Mouse (Mus musculus) intestine, embryonic 15.5 days (tissue): ENCODE results near the gene Mt3. TPM values are rescaled to one million over a fixed set of nuclear protein-coding genes. Genes with fewer than 3 reads are reported as not detected.

ENCODE experiments used
- ATAC-seq: fragments of 200-750 bp; cut with Nextera tagmentation; 2 replicates; pipeline ENCODE4 v1.8.0; 2017; ENCODE audit warnings: moderate TSS enrichment, moderate library complexity
- H3K27ac ChIP-seq: fragments of 300-500 bp; sonication (generic); 2 replicates; pipeline ENCODE4 v1.5.1; 2015; ENCODE audit warnings: mild to moderate bottlenecking, inconsistent platforms
- H3K27me3 ChIP-seq: fragments of 300-500 bp; sonication (generic); replicated peaks from 2 replicates; pipeline ENCODE4 v1.6.1; 2015; ENCODE audit warnings: inconsistent platforms
- H3K36me3 ChIP-seq: fragments of 300-500 bp; sonication (generic); 2 replicates; pipeline ENCODE4 v1.6.1; 2015; ENCODE audit warnings: inconsistent platforms
- H3K4me1 ChIP-seq: fragments of 300-500 bp; sonication (generic); replicated peaks from 2 replicates; pipeline ENCODE4 v1.6.1; 2015; ENCODE audit warnings: inconsistent platforms
- H3K4me2 ChIP-seq: fragments of 300-500 bp; sonication (generic); replicated peaks from 2 replicates; pipeline ENCODE4 v1.6.1; 2015; ENCODE audit warnings: mild to moderate bottlenecking, inconsistent platforms
- H3K4me3 ChIP-seq: fragments of 300-500 bp; sonication (generic); replicated peaks from 2 replicates; pipeline ENCODE4 v1.5.1; 2015; ENCODE audit warnings: inconsistent platforms
- H3K9ac ChIP-seq: fragments of 300-500 bp; sonication (generic); 2 replicates; pipeline ENCODE4 v1.6.1; 2015; ENCODE audit warnings: inconsistent platforms
- H3K9me3 ChIP-seq: fragments of 300-500 bp; sonication (generic); 2 replicates; pipeline ENCODE4 v1.6.1; 2016; ENCODE audit warnings: inconsistent platforms
- WGBS: fragments of 180-500 bp; shearing (Covaris S2); methylation state at CpG from one replicate; pipeline ENCODE4 v1.1.7; 2015; 5-methylcytosine and 5-hydroxymethylcytosine counted together
- polyA plus RNA-seq: library from polyadenylated mRNA; unstranded; fragments of >200 nt; fragmentation: Nextera tagmentation; extraction: Ambion mirVana; gene quantifications from 2 replicates; pipeline ENCODE4 v1.2.1, GENCODE M21; 2015

Mt3 gene
- polyA plus RNA-seq, 1 experiment from 2014 or later: 4.4 TPM

DNA sequence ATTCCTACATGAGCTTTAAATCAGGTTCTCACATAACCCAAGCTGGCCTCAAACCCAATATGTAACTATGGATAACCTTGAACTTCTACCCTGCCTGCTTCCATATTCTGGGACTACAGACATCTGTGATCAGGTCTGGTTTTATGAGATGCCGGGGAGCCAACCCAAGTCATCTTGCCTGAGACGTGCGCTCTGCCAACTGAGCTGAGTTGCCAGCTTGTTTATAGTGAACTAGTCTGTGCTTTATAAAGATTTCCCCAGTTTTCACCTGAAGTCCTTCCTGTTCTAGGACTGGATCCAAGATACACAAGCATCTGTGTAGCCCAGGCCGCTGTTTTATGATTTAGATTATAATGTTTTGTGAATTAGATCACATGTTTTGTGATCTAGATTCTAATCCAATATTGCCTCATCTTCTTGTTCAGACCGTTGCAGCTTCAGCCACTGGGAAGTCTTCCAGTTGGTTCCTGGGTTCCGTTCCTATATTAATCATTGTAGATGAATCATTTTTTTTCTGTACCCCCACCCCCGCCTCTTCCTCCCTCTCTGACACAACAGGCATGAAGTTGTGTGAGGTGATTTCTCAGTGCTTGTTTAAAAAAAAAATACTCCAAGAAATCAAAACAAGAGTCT, 42.3 kb downstream of the Mt3 start:
- Histone ChIP-seq H3K9me3 (no peaks in the 10 kb centered on the region), H3K27me3 (no peaks in the 10 kb centered on the region), H3K27ac (no peak overlapping the region), H3K9ac (no peak overlapping the region), H3K4me3 (no peak overlapping the region), H3K36me3 (no peaks in the 10 kb centered on the region), H3K4me2 (no peak overlapping the region), H3K4me1 (no peaks in the 10 kb centered on the region; the same call in 1 of the 2 replicates)
- WGBS: 81% methylated on average over 7 of the region's 7 CpGs
- no peak for ATAC-seq

DNA sequence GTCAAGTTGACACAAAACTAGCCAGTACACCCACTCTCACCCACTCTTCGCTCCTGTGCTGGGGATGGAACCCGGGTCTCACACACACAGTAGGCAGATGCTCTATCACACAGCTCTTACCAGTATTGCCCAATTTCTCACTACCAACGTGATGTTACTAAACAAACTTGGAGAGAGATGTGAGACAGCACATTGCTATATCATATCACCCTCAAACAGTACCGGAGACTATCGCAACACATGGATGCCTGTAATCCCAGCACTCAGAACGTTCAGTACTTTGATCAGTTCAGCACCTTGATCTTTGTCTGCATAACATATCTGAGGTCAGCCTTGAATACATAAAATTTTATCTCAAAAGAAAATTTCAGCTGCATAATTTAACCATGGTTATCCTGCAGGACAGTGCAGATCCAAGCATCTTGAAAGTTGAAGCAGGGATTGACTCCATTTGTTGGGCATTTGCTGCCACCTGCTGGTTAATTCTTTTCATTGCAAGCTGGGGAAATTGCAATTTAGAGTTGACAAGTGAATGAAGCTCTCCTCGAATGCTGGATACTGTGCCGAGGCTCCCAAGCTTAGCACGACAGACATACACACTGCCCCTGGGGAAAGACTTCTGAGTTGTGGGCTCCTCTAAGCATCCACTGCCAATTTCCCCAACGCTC, 46.9 kb downstream of the Mt3 start:
- H3K4me2 ChIP-seq: no peak overlapping the region

More for the DNA sequence above, 46.9 kb downstream of the Mt3 start:
- H3K36me3 ChIP-seq: no peaks in the 10 kb centered on the region
- H3K4me3 ChIP-seq: no peak overlapping the region
- no peaks in the 10 kb centered on the region for H3K27me3 ChIP-seq
- no peak overlapping the region for H3K9ac ChIP-seq
- 44% methylated on average over 10 of the region's 10 CpGs for WGBS
- no peaks in the 10 kb centered on the region for H3K9me3 ChIP-seq
- H3K4me1 ChIP-seq: no peaks in the 10 kb centered on the region
- no peak overlapping the region for H3K27ac ChIP-seq
- peak; percentile 47; the same call in 1 of the 2 replicates for ATAC-seq

Other genes with a start within 250 kb of the Mt3 start
- gene Amfr, start 139.8 kb upstream of the Mt3 start, polyA plus RNA-seq: 47.5 and 51.7 TPM in 2 replicates
- gene Nudt21, start 115.6 kb upstream of the Mt3 start, polyA plus RNA-seq: 104 and 126 TPM in 2 replicates
- gene Ogfod1, start 115.4 kb upstream of the Mt3 start, polyA plus RNA-seq: 10.5 and 12.8 TPM in 2 replicates
- gene Bbs2, start 53.7 kb upstream of the Mt3 start, polyA plus RNA-seq: 10.3 and 10.5 TPM in 2 replicates
- gene Mt4, start 15.4 kb upstream of the Mt3 start, polyA plus RNA-seq: 4.1 and 4.2 TPM in 2 replicates
- gene Mt2, start 20.1 kb downstream of the Mt3 start, polyA plus RNA-seq: 522 and 534 TPM in 2 replicates
- 2,231 and 2,526 TPM in 2 replicates for gene Mt1, start 26.5 kb downstream of the Mt3 start, polyA plus RNA-seq
- gene Nup93, start 62.0 kb downstream of the Mt3 start, polyA plus RNA-seq: 70.2 and 74.9 TPM in 2 replicates
- gene Slc12a3, start 176.6 kb downstream of the Mt3 start, polyA plus RNA-seq: 0.06 and 0.10 TPM in 2 replicates
- gene Herpud1, start 233.8 kb downstream of the Mt3 start, polyA plus RNA-seq: 115 and 138 TPM in 2 replicates